Mouse (Mus musculus) right cerebral cortex, postnatal 36 days (tissue): ENCODE results near the gene Med9.

Experiments used
- DNase-seq, 2 experiments: peaks; one replicate each; pipeline ENCODE4 v3.0.0; 2022; ENCODE audit warnings: low spot score in 2 of 2, mixed read lengths in 1 of 2

The Med9 gene

DNA sequence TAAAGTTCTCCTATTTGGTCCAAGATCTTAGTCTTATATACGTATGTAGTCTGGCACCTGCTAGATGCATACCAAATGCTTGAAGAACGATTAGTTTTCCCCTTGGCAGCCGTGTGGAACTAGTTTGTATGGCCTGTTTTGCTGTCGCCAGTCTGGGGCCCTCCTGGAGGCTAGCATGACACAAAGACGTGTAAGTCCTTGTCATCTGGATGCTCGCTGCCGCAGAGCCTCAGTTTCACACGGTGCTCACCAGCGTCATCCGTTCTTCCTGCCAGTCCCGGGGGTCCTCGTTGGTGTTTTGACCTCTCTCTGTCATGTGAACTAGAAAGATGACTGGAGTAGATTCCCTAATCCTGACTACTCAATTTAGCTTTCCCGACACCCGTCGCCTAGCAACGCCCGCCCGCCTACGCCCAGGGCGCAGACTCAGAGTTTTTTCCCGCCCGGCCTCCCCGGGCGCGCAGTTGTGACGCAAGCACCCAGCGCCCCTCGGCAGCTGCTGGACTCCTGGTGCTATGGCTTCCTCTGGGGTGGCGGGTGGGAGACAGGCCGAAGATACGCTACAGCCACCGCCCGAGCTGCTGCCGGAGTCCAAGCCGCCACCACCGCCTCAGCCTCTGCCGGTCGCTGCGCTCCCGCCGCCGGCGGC is at the start of gene Med9:
Gene Med9, plus strand, starts transcription at position 455 of the 649 bp plus-strand sequence.
- peak; percentile 94 to 95 for DNase-seq

DNA sequence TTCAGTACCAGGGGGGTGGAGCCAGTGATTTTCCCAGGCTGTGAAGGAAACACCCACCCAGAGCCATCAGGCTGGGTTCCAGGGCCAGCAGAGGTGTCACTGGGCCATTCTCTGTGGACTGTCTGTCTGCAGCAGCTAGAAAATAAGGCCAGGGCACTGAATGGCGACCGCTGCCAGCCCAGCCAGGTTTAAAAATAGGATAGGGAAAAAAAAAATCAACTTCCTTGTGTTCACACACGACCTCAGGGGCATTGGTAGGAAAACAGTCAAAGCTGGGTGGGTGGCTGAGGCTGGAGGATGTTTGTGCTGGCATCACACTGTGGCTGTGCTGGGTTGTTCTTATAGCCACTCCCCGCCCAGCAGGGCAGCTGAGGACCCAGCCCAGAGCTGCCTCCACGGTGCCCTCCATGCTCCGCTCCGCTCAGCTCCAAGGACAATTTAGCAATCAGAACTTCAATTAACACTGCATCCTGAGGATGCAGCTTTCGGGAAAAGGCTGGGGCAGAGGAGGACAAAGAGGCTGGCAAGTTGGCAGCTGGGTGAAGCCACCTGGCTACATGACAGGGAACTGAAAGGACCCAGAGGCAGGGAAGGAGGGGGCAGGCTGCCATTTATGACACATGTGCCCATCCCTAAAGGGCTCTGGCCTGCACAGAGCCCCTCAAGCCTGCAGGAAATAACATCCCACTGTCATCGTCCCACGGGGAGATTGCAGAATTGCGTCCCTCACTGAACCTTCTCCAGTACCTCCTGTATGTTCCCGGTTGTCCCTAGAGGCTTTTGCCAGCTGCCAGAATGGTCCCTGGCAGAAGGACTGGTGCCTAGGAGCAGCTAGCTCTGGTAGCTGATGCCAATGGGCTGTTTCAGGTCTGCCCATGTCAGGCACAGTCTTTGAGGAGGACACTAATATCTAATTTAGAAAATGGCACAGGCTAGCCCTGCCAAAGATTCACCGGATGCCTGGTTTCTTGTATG is 48.0 kb upstream of the Med9 start:
- no peak for DNase-seq

DNA sequence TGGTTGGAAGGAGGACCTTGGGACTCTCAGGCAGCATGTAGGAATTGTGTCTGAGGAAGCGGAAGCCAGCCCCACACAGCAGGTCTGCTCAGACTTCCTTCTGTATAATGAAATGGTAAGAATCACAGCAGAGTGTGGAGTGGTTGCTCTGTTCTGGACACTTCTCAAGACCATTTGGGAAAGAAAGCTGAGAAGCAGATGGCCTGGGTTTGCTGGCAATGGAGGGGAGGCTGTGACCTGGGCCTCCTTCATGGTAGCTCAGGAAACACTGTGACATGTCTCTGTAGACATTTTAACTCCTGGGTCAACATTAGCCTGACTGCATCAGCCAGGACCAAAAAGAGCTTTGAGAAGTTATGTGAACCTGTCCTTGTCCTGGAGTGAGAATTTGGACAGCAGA is 47.0 kb upstream of the Med9 start:
- DNase-seq, result no peak

DNA sequence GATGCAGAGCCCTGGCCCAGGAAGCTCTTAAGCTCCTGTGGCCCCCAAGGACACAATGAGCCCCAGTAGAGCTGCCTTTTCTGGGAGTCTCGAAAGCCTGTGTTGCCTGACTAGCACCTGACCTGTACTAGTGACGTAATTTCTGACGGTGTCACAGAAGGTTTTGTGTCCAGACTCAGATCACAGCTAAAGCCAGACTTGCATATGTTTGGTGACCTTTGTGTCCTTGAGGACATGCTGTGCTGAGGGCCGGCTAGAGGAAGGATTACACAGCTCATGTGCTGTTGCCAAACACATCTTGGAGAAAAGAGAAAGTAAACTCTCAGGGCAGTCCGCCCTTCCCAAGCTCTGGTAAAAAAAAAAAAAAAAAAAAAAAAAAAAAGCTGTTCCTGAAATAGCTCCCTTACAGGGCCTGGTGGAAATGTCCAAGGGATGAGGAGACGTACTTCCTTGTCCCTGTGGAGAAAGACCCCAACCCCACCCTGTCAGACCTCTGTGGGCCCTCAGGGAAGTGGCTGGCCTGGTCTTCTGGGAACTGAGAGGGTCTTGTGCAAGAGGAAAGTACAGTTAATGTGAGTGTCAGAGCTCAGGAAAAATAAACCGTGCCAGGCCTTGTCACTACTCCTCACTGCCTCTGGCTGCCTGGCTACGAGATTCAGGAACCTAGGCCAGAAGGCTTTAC is 45.8 kb upstream of the Med9 start:
- no peak for DNase-seq

- no peak for DNase-seq
Measured at GRCm38 (mm10) chr11:59906521-59907123, 41.4 kb upstream of the Med9 start.

GRCm38 (mm10) chr11:59908446-59908845 is 39.6 kb upstream of the Med9 start:
- DNase-seq, result no peak

GRCm38 (mm10) chr11:59910586-59910985 is 37.4 kb upstream of the Med9 start:
- DNase-seq, result no peak

- no peak for DNase-seq
Measured at GRCm38 (mm10) chr11:59911523-59911922, 36.5 kb upstream of the Med9 start.

DNA sequence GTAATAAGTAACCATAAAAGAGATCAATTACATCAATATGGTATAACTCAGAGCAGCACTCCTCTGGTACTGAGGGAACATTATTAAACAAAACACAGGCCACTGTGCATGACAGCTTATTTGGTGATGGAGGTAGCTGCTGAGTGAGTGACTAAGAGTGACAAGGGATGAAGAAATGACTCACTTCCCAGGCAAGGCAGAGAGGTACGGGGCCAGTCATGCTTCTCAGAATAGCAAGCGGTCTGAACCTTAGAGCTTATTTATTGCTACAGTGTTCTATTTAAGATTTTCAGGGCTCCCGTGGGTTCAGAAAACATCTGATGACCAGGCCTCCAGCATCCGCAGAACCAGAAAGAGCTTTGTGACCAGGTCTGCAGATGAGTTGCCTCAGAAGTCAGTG is 34.3 kb upstream of the Med9 start:
- DNase-seq, result no peak

GRCm38 (mm10) chr11:59918014-59918413 is 30.0 kb upstream of the Med9 start:
- no peak for DNase-seq

- no peak for DNase-seq
Measured at GRCm38 (mm10) chr11:59919401-59919800, 28.6 kb upstream of the Med9 start.

DNA sequence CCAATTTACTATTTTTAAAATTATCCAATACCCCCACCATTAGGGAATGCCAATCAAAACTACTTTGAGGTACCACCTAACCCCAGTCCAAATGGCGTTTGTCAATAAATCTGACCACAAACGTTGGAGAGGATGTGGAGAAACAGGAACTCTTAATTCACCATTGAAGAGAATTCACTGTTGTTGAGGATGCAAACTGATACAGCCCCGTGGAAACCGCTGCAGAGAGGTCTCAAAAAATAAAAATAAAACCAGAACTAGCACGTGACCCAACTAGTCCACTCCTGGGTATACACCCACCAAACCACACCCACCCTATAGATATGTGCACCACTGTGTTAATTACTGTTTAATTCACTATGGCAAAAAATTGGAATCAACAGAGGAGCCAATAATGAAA is 27.7 kb upstream of the Med9 start:
- no peak for DNase-seq

DNA sequence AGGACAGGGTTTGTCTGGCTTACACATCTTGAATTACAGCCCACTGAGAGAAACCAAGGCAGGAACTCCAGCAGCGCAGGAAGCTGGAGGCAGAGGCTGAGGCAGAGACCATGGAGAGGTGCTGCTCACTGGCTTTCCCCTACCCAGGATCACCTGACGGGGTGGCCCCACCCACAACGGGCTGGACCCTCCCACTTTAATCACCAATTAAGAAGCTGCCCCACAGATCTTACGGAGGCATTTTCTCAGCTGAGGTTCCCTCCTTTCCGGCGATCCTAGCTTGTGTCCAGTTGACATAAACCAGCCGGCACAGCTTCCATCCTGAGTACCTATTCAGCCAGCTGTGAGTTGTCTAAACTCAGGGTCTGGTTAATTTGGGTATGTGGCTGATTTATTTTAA is 26.7 kb upstream of the Med9 start:
- no peak for DNase-seq

GRCm38 (mm10) chr11:59930031-59930430 is 18.0 kb upstream of the Med9 start:
- DNase-seq, result no peak

DNA sequence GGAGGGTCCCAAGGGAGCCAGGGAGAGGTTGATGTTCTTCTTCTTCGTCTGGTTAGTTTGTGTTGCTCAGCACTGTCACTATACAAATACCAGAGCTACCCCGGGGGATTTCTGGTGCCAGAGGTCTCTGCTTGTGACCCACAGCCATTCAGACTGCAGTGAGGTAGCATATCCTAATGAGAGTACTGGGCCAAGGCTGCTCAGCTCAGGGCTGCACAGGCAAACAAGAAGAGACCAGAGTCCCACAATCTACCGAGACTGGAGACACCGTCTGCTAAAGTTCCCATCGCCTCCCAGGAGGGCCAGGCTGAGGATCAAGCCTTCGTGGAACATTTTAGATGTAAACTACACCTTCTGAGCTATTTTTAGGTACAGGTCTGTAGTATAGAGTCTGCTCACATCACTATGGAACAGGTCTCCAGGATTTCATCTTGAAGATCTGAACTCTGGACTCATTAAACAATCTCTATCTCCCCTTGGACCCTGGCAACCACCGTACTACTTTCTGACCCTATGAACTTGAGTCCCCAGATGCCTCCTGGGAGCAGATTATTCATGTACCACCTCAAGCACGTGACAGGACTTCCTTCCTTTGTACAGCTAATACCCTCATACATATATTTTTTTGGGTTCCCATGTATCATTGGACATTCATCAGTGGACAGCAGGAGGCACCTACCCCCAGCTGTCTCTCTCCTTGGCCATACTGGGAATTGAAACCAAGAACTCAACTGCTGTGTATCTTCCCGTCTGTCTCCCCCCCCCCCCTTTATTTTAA is 15.3 kb upstream of the Med9 start:
- no peak for DNase-seq

DNA sequence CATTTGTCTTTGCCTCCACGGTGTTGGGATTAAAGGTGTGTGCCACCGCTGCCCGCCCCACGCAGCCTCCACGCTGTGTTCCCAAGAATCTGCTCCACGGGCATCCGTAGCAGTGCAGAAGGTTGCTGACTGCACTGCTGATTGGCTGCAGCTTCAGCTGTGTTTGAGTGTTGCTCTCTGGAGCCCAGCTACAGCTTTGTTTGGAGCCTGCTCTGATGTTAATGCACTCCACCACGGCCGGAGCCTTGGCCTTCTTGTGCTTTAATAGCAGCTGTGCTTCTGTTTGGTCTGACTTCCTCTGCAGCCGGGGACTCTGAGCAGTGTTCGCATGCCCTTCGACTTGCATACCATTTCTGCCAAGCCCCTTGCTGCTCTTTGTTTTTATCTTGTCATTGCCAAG is 14.1 kb upstream of the Med9 start:
- no peak for DNase-seq

DNA sequence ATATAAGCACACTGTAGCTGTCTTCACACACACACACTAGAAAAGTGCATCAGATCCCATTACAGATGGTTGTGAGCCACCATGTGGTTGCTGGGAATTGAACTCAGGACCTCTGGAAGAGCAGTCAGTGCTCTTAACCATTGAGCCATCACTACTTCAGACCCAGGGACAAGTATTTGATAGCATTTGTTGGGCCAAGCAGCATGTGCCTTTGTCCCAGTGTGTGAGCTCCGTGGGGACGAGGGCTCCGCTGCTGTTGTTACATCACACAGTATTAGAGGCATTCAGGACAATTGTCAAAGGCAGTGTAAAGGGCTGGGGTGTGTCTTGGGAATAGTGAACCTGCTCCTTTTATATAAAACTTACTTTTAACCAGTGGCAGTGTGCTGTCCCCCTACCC is 11.0 kb upstream of the Med9 start:
- DNase-seq, result no peak

DNA sequence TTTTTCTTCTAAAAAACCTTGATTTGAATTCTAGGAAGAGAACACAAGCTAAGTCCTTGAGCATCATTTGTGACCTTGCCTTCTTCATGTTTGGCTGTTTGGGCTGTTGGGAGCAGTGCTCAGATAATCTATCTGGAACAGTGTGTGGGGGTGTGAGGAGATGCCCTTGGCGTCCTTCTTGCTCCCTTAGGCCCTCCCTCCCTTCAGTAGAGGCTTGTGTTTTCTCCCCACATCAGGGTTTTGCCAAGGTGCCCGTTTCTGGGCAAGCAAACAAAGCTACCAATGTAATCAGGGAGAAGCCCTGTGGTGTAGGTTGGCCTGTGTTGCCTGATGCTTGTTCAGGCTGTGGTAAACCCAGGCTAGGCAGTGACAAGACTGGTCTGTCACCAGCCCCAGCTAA is 10.4 kb upstream of the Med9 start:
- DNase-seq, result no peak

- DNase-seq, result no peak
Measured at GRCm38 (mm10) chr11:59939821-59940220, 8.2 kb upstream of the Med9 start.

GRCm38 (mm10) chr11:59940645-59941044 is 7.4 kb upstream of the Med9 start:
- DNase-seq, result no peak

GRCm38 (mm10) chr11:59941391-59941790 is 6.6 kb upstream of the Med9 start:
- DNase-seq, result no peak
